Mouse (Mus musculus) heart, adult 2 months (tissue): ENCODE results near the gene Trp53bp2. TPM values are rescaled to one million over a fixed set of nuclear protein-coding genes. Genes with fewer than 3 reads are reported as not detected.

ENCODE experiments used
- DNase-seq, 2 experiments: peaks; one replicate each; pipeline ENCODE4 v3.0.0; 2021
- H3K27ac ChIP-seq: fragments of 200-600 bp; 2 replicates; pipeline ENCODE4 v1.8.1; 2022
- H3K27me3 ChIP-seq: fragments of 200-500 bp; 2 replicates; pipeline ENCODE4 v1.6.1; 2012; ENCODE audit warnings: mild to moderate bottlenecking, low read length, inconsistent platforms, mixed read lengths; ENCODE audit not compliant: control insufficient read depth, insufficient read depth
- H3K36me3 ChIP-seq: fragments of 200-500 bp; 2 replicates; pipeline ENCODE4 v1.6.1; 2012; ENCODE audit warnings: low read length, inconsistent platforms; ENCODE audit not compliant: control insufficient read depth, insufficient read depth
- H3K4me1 ChIP-seq: fragments of 200-500 bp; 2 replicates; pipeline ENCODE4 v1.6.1; 2011; ENCODE audit warnings: low read length; ENCODE audit not compliant: control insufficient read depth, insufficient read depth
- H3K4me3 ChIP-seq: fragments of 200-600 bp; 2 replicates; pipeline ENCODE4 v1.8.1; 2022
- H3K79me2 ChIP-seq: fragments of 200-500 bp; replicated peaks from 2 replicates; pipeline ENCODE4 v1.6.1; 2012; ENCODE audit warnings: mild to moderate bottlenecking, inconsistent platforms, low read length, moderate library complexity, mixed read lengths; ENCODE audit not compliant: control insufficient read depth, insufficient read depth
- H3K9ac ChIP-seq: fragments of 200-500 bp; 2 replicates; pipeline ENCODE4 v1.6.1; 2012; ENCODE audit warnings: low read depth, mild to moderate bottlenecking, control low read depth, inconsistent platforms, low read length, mixed read lengths
- CTCF ChIP-seq: fragments of 200-600 bp; IDR thresholded peaks from 2 replicates; pipeline ENCODE4 v1.8.1; 2022; ENCODE audit warnings: antibody characterized with exemption, mild to moderate bottlenecking, moderate library complexity
- EP300 ChIP-seq: fragments of 200-500 bp; IDR thresholded peaks from 2 replicates; pipeline ENCODE4 v1.6.1; 2011; ENCODE audit warnings: low read depth, low read length, control low read depth; ENCODE audit not compliant: insufficient read depth
- POLR2A ChIP-seq: fragments of 200-500 bp; IDR thresholded peaks from 2 replicates; pipeline ENCODE4 v1.6.1; 2011; ENCODE audit warnings: mild to moderate bottlenecking, low read depth, low read length, control low read depth; ENCODE audit not compliant: insufficient read depth
- WGBS: fragments of 180-500 bp; shearing (Covaris S2); methylation state at CpG from one replicate; pipeline ENCODE4 v1.1.7; 2018; 5-methylcytosine and 5-hydroxymethylcytosine counted together
- intact Hi-C: fragments of 180-260 bp; cut with DNase I; formaldehyde crosslinking; loops from one replicate; pipeline ENCODE4 v1.15.1; 2025
- polyA plus RNA-seq: library from polyadenylated mRNA; depleted of rRNA; stranded (reverse); fragments of >200 nt; gene quantifications from 2 replicates; pipeline ENCODE4 v1.2.3, GENCODE M21; 2012
- total RNA-seq, 2 experiments: library from RNA; stranded (reverse); gene quantifications; 2 replicates each; pipeline ENCODE4 v1.2.3; 2021

The Trp53bp2 gene
- total and polyA plus RNA-seq, 3 experiments, result 8.4 to 11.4 (median 9.3) TPM

GRCm38 (mm10) chr1:182494285-182495145 is 85.5 kb downstream of the Trp53bp2 start:
- WGBS, result 48% methylated on average over 17 of the region's 17 CpGs
- intact Hi-C loops, result no loop called here
- Histone ChIP-seq H3K36me3 (peaks cover 11% of the 10 kb centered on the region; the same call in 1 of the 2 replicates), H3K27me3 (no peaks in the 10 kb centered on the region), H3K27ac (peak overlapping the region; percentile 13), H3K4me1 (peaks cover 45% of the 10 kb centered on the region), H3K4me3 (no peak overlapping the region), H3K9ac (no peak overlapping the region), H3K79me2 (peaks cover 1% of the 10 kb centered on the region)
- TF ChIP-seq EP300, result peak; percentile 14; the same call in 1 of the 2 replicates
- TF ChIP-seq POLR2A, result no peak
- TF ChIP-seq CTCF, result no peak
- no peak for DNase-seq

GRCm38 (mm10) chr1:182496685-182497084 is 87.7 kb downstream of the Trp53bp2 start:
- no peak for DNase-seq
- no peak overlapping the region for H3K9ac ChIP-seq
- TF ChIP-seq CTCF (no peak), EP300 (0 out of 2 replicates have a peak, but pooled peaks have one; percentile 33), POLR2A (no peak)
- peaks cover 12% of the 10 kb centered on the region; the same call in 1 of the 2 replicates for H3K36me3 ChIP-seq
- peaks cover 1% of the 10 kb centered on the region for H3K79me2 ChIP-seq
- peaks cover 57% of the 10 kb centered on the region for H3K4me1 ChIP-seq
- H3K27ac ChIP-seq, result no peak overlapping the region; the same call in 1 of the 2 replicates
- 57% methylated on average over 6 of the region's 6 CpGs for WGBS
- no peaks in the 10 kb centered on the region for H3K27me3 ChIP-seq
- intact Hi-C loops, result no loop called here
- H3K4me3 ChIP-seq, result no peak overlapping the region

DNA sequence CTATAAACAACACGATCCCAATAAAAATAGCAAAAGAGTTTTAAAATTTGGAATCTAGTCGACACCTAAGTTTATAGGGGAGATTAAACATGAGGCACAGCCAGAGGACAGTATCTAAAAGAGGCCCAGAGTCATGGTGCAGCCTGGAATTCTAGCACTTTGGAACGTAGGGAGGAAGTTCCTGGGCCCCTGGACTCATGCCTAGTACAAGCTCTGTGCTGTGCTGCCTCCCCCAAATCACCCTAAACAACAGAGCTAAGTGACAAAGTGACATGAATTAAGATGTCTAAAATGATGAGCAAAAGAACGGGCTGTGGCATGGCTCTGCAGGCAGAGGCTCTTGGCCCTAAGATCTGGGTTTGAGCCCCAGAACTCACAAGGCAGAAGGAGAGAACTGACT is 88.8 kb downstream of the Trp53bp2 start:
- intact Hi-C loops, result no loop called here

GRCm38 (mm10) chr1:182499443-182500089 is 90.6 kb downstream of the Trp53bp2 start:
- no peak overlapping the region for H3K4me3 ChIP-seq
- H3K27ac ChIP-seq, result peak overlapping the region; percentile 78
- peak; percentile 66 for DNase-seq
- no peaks in the 10 kb centered on the region for H3K27me3 ChIP-seq
- H3K9ac ChIP-seq, result no peak overlapping the region
- intact Hi-C loops, result loop anchor here (10.0 kb wide), 1 partner anchor 705 kb away; no protein-coding TSS in a partner anchor
- H3K36me3 ChIP-seq, result peaks cover 11% of the 10 kb centered on the region
- no peak for TF ChIP-seq POLR2A
- TF ChIP-seq CTCF, result no peak
- TF ChIP-seq EP300, result no peak
- 28% methylated on average over 9 of the region's 9 CpGs for WGBS
- H3K79me2 ChIP-seq, result peaks cover 3% of the 10 kb centered on the region; the same call in 1 of the 2 replicates
- H3K4me1 ChIP-seq, result peaks cover 59% of the 10 kb centered on the region

More for the DNA sequence above, 88.8 kb downstream of the Trp53bp2 start:
- Histone ChIP-seq H3K9ac (no peak overlapping the region), H3K4me1 (peaks cover 57% of the 10 kb centered on the region), H3K27me3 (no peaks in the 10 kb centered on the region), H3K4me3 (no peak overlapping the region), H3K79me2 (peaks cover 1% of the 10 kb centered on the region), H3K27ac (peak overlapping the region; percentile 53), H3K36me3 (peaks cover 12% of the 10 kb centered on the region; the same call in 1 of the 2 replicates)
- WGBS, result 19% methylated on average over 4 of the region's 4 CpGs
- TF ChIP-seq CTCF, result no peak
- no peak for TF ChIP-seq EP300
- TF ChIP-seq POLR2A, result no peak
- no peak for DNase-seq

DNA sequence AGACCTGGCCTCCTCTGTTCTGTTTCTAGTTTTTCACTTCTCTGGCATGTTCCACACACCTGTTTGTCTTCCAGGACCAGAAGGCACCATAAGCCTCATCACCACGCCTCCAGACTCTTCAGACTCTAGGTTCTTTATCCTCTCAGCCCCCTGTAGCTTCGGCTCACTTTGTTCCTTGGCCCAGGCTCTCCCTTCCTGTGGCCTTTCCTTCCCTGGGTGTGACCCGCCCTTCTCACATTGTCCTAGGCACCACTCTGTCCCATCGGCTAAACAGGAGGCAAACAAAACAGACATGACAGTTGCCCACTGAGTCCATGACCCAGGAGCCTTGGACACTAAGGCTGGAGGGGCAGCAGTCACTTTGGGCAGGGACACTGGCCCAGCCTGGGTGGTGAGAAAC is 91.3 kb downstream of the Trp53bp2 start:
- H3K4me3 ChIP-seq, result no peak overlapping the region
- H3K9ac ChIP-seq, result no peak overlapping the region
- peak in 1 of 2 experiments; percentile 68 for DNase-seq
- H3K79me2 ChIP-seq, result peaks cover 4% of the 10 kb centered on the region; the same call in 1 of the 2 replicates
- peaks cover 55% of the 10 kb centered on the region for H3K4me1 ChIP-seq
- intact Hi-C loops, result loop anchor here (10.0 kb wide), 1 partner anchor 705 kb away; no protein-coding TSS in a partner anchor
- no peak for TF ChIP-seq CTCF
- TF ChIP-seq EP300, result peak; percentile 75; the same call in 1 of the 2 replicates
- peak; percentile 32; the same call in 1 of the 2 replicates for TF ChIP-seq POLR2A
- peaks cover 13% of the 10 kb centered on the region for H3K36me3 ChIP-seq
- no peaks in the 10 kb centered on the region for H3K27me3 ChIP-seq
- WGBS, result 43% methylated on average over 4 of the region's 4 CpGs
- H3K27ac ChIP-seq, result peak overlapping the region; percentile 78
